Mouse (Mus musculus) kidney, adult 18-20 months (tissue): ENCODE results near the gene Capn5.

Source experiments
- DNase-seq: peaks from one replicate; pipeline ENCODE4 v3.0.0; 2021

Gene Capn5

DNA sequence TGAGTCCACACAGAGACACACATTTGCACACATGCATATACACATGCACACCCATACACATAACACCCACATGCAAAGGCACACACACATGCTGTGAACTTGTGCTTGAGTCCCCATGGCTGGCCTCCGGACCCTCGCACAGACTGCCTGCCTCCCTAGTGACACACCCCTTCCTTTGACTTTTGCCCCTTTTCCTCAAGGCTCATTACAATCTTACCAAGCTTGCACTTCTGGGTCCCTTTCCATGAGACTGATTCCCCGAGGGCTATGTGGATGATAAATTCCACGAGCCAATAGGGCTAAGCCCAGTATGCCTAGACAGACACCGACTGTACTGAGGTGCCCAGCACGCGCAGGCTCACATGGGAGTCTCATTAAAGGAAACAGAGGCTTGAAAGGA, 71.8 kb downstream of the Capn5 start:
- peak; percentile 24 for DNase-seq

DNA sequence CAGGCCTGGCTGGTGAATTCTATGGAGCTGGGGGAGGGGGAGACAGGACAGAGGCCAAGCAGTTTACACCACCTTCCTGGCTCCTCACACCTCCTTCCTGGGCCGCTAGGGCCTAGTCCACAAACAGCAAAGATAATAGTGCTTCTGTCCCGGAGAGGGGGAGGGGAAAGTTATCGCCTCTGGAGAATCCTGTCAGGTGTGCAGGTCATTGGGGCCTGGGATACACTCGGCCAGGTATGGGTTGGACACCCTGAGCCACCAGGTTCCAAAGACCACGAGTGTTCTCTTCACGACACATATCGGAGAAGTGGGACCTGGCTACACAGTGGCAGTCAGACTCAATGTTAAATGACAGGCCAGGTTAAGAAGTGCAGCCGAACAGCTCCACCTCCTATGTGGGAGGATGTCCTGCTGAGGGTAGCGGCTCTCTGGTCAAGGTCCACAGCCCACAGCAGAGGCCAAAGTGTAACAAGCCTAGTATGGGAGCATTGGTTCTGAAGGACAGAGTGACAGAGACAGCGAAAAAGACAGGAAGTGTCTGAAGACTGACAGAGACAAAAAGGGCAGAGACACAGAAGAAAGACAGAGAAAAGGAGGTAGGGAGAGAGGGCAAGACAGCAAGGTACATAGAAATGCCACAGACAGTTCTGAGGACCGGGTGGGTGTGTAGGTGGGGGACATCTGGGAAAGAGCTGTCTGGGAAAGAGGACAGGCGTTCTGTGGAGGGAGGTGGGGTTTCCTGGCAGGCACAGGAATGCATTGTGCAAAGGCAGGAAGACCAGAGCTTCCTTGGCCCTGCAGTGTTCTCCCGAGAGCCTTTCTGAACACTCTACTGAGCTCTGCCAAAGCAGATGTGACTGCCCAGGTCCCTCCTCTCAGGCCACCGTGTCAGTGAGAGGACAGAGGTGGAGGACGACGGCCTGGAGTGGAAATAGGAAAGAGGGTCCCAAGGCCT, 73.3 kb downstream of the Capn5 start:
- DNase-seq, result peak; percentile 69

DNA sequence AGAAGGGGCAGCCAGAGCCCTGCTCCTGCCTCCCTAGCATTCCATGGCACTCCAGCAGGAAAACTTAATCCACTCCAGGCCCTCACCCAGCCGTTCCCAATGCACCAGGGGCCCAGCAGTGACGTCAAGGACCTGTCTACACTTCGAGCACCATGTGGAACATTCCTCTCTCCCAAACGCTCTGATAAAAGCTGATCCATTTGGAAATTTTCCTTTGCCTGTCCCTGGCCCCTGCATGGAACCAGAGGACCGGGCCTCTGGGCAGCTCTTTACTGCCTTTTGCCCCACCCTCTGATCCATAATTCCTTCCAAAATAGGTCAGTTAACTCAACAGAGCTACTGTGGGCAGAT, 74.2 kb downstream of the Capn5 start:
- peak; percentile 12 for DNase-seq

DNA sequence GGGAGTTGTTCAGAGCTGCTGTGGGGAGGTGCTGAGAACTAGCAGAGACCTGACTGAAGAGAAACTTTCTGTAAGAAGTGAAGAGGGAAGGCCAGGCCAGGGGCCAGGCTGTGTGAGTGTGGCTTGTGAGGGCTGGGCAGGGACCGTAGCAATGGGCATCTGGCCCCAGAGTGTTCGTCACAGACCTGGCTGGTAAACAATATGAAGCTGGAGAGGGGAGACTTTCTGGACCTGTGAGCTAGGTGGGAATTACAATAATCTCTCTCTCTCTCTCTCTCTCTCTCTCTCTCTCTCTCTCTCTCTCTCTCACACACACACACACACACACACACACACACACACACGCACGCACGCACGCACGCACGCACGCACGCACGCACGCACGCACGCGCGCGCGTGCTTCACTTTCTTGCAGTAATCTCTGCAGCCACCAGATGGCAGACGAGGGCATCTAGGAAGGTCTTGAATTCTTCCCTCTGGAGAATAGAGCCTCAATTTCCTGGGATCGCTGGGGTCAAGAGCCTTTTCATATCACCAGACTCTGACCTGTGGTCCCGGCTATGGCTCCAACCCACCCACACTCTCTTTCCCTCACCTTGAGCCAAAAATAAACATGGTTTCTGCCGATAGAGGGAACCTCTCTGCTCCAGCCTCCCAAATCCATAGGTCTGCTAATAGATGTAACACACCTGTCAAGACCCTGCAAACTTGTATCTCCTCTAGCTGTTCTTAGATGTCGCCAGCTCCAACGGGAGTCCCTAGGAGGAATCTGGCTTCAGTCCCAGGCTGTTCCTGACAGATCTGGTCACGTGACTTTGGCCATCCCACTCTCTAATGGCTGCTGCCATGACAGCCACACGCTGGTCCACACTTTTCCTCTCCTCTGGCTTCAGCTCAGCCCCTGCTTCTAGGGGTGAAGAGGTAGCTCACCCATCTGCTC, 74.8 kb downstream of the Capn5 start:
- peak; percentile 87 for DNase-seq

DNA sequence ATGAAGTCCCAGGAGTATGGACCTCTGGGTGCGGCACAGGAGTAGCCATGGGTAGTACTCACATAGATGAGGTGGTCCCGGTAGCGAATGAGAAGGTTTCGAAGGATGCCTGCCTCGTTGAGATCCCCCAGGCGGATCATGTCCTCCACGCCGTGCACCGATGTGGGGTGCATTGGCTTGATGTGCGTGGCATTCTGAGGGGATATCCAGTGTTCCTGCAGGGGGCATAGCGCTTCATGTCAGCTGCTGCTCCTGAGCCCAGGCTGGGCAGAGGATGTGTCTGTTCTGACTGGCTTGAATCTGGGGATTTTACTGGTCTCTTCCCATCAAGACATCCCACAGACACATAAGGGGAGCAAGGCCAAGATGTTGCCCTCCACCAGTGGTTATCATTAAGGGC, 75.6 kb downstream of the Capn5 start:
- DNase-seq, result no peak

DNA sequence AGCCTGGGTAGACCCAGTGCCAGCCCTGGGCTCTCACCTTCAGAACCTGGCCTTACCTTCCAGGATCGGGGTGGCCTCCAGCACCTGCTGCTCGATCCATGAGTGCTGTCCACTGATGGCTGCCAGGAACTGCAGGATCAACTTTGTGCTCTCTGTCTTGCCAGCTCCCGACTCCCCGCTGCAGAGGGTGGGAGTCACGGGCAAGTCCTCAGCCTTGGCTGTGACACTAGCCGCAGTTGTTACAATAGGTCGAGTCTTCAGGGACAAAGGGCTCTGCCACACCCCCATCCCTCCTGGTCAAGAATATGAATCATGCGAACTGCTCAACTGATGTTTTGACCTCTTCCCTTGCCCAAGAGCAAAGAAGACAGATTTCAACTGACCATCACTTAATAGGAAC, 80.5 kb downstream of the Capn5 start:
- DNase-seq, result no peak

DNA sequence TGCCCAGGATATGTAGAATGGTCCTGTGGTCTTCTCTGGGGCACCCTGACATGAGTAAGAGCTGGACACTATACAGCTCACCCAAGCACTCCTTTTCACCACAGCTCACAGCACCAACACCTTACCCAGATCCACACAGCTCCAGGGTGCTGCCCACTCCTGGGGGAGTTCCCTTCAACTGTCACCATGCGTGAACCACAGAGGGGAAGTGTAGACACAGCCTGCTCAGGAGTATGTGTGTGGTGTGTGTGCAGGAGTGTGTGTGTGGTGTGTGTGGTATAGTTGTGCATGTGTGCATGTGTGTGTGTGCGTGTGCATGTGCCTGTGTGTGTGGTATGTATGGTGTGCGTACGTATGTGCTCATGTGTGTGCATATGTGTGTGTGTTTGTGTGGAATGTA, 82.2 kb downstream of the Capn5 start:
- no peak for DNase-seq

DNA sequence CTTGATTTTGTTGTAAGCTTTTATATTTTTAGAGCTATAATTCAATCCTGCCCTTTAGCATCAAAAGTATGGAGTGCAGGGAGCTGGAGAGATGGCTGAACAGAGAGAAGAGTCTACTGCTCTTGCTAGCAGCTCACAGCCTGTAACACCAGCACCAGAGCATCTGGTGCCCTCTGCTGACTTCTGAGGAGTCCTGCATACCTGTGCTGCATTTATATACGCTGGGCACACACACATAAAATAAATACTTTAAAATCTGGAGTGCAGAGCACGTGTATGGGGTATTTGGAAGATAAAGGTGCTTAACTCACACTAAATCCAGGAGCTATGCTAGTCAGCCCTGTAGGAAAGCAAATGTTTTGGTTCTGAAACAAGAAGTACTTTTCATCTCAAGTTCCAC, 91.7 kb downstream of the Capn5 start:
- DNase-seq, result no peak

DNA sequence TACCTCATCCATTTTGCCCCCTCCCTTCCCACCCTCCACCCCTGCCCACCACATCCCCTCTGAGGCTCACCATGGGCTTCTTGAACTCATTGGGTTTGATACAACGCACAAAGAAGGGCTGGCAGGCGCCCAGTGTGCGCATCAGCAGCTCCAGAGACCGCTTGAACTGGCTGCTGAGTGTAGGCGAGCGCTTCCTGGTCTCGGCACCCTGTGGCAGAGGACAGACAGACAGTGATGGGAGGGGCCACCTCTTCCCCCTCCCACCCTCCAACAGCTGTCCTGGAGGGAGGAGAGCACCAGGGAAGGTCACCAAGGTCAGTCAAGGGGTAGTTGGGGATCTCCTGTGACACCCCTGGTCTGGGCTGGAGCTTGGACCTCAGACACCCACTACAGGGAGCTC, 92.8 kb downstream of the Capn5 start:
- DNase-seq, result peak; percentile 12

DNA sequence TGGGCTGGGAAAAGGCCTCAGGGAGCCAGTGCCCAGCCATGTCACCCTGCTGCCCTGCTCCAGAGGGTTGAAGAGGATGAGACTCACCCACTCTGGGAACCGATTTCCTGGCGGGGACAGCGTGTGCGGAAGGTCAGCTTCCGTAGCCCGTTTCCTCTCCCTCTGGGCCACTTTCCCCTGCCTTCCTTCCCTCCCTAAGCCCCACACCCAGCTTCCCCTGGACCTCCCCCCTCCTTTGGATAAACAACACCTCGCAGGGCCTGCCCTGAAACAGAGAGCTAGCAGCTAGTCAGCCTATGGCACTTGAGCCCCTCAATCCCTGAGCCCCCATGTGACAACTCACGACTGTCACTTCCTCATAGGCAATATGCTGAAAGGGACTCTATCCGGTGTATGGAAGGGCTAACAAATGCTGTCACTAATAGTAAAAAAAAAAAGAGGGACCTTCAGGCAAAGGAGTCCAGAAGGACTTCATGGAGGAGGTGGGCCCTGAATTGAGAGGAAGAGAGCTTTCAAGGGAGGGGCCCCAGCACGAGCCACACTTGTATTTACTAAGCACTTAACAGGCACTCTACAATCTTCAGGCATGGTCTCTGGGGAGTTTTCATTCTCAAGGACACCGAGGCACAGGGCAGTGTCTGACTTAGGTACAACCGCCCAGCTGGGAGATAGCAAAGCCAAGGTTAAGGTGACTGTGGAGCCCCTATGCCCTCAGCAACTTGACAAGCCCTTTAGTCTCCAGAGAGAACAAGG, 93.4 kb downstream of the Capn5 start:
- DNase-seq, result peak; percentile 12

DNA sequence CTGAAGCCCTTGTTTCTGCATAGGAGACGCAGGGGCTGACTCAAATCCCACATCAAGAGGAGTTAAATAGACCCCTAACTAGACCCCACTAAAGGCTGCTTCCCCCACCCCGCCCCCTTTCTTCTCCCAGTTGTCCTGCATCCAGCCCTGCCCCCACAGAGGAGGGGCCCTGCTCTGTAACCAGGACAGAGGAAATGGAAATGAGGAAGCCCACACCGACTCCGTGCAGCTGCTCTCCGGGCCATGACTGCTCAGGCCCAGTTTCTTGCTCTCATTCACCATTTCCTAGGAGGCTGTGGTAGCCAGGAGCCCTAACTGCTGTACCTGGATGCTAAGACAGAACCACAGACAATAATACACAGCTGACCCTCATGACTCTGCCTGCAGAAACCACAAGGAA, 95.7 kb downstream of the Capn5 start:
- DNase-seq, result no peak

DNA sequence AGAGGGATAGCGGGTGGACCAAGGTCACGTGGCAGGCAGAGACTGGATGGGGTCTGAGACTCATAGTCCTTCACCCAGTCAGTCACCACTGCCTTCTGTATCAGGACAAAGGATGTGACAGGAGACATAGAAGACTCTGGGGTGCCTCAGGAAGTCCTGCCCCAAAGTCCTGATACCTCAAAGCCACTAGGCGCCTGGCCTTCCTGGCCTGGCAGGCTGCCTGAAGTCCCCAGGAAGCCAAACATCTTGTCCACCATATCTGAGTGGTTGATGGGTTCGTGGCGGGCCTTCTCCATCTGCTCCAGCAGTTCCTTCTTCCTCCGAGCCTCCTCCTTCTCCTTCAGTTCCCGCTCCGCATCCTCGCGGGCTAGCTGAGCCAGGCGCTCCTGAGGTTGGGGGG, 100.6 kb downstream of the Capn5 start:
- no peak for DNase-seq

DNA sequence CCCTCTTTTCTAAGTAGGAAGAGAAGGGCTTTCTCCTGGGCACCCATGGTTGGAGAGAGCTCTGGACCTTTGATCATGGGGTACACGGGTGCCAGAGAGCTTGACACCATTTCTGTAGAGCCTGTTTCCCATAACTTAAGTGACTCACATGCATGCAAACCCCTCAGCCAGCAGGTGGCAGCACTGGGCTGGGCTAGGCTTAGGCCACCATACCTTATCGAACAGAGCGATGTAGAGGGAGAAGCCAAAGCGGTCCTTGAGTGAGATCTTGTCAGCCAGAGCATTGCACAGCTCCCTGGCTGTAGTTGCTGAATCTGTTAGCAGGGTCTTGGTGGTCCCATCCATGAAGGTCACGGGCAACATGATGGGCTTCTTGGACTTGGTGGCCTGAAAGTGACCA, 106.5 kb downstream of the Capn5 start:
- peak; percentile 85 for DNase-seq
